Mouse (Mus musculus) urinary bladder, postnatal 10 days (tissue): Measurements from ENCODE around the gene Xylt1.

Experiments used
- DNase-seq: peaks from one replicate; pipeline ENCODE4 v3.0.0; 2022; ENCODE audit warnings: low spot score

Xylt1 gene

DNA sequence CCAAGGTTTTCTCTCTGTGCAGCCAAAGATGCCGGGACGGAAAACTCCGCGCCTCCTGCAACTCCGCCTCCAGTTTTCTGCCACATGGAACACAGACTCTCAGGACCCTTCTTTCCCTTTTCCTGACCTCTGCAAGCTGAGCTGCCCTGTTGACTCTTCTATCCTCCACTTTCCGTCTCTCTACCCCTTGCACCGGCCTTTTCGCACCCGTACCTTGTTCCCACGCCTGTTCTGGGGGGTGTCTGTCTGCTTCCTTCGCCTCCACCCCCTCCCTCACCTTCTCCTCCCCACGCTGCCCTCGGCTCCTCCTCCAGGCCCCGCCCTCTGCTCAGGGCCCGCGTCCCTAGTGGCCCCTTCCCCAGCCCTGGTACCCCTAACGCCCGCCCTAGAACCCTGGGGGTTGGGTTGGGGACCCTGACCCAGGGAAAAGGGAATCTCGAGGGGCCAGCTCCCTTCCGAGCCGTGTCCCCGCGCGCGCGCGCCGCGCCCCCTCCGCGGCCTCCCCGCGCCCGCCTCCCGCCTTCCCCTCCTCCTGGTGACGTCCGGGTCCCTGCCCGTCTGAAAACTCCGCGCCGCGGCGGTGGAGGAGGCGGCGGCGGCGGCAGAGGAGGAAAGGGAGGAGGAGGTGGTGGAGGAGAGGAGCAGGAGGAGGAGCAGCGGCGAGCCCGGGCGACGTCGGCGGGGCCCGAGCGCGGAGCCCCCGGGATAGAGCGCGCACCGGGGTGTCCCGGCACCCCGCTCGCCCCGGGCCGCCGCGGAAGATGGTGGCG, at the start of gene Xylt1:
Gene Xylt1 (plus strand): TSS at position 562 of the 770 bp plus-strand sequence.
- peak; percentile 47 for DNase-seq

DNA sequence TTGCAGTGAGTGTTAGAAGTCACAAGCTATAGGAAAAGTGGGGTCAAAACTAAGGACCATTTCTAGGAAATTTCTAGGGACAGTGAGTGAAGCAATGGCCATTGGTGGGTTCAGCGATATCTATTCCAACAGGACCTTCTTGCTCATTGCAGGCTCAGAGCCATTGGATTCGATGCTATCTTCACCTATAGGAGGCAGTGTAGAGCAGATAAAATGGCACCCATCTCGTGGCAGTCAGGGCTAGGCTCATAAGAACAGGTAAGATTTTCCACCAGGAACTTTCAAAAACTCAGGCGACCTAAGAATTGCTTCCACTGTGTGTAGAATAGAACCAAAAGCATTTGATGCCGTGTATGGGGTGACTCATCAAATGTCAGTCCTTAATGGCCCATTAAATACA, 46.8 kb upstream of the Xylt1 start:
- no peak for DNase-seq

- no peak for DNase-seq
Measured at GRCm38 (mm10) chr7:117356316-117356715, 24.5 kb upstream of the Xylt1 start.

DNA sequence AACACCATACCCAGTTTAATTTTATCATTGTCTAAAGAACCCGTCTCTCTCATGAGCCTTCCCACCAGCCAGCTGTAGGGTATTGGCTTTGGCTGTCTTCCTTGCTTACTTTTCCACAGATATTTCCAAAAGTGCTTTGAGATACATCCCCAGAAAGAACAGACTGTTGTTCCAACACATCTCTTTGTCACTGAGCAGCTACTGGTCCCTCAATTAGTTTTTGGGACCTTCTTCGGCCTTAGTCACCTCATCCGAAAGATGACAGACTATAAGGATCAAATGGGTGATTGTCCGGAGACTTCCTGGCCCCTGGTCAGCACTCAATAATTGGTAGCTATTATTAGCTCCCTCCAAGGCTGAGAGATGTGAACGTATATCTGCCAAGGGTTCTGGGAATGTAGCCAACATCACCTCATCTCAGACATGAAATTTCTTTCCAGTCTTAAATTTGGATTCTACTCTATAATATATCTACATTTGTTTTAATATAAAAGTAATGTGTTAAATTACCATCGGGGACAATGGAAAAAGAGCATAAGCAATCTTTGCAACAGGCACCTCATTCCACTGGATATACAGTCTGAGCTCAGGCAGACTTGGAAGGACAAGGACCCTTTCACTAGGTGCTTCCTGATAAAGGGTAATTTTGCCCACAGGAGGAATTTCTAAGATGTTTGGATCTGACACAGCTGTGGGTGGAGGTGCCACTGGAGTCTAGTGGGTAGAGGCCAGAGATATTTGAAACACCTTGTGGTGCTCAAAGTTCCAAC, 23.2 kb upstream of the Xylt1 start:
- no peak for DNase-seq

- no peak for DNase-seq
Measured at GRCm38 (mm10) chr7:117361281-117361680, 19.5 kb upstream of the Xylt1 start.

DNA sequence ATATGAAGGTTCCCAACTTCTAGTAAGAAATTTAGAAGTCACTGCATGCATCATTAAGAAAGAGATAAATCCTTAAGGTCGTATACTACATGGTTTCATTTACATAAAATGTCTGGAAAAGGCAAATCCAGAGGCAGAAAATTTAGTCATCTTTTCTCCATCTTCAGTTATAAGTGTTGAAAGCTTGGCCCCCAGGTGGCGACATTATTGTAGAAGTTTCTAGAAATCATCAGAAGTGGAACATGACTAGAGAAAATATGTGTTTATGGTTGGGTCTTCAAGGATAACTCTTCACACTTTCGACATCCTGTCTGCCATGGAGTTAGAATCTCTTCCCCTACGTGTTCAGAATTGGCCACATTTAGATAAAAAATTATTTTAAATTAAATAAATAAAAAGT, 18.3 kb upstream of the Xylt1 start:
- no peak for DNase-seq

GRCm38 (mm10) chr7:117368647-117369289, 12.0 kb upstream of the Xylt1 start:
- DNase-seq = no peak

GRCm38 (mm10) chr7:117369290-117369941, 11.4 kb upstream of the Xylt1 start:
- no peak for DNase-seq

DNA sequence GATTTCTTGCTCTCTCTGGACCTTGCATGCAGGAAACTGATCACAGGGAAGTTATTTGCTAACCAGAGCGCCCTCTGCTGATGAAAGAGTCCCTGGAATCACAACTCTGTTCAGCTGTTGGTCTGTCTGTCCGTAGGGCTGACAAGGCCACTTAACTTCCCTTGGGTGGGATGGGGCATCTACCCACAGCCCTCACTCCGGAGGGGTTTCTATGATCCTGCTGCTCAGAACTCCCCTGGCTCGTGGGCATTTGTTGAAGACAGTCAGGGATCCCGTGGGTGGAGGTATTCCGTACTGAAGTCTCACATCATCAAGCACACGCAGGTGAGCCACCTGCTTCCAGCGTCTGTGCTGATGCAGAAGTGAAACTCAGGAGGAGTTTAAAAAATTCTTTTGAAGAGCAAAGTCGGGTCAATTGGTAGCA, 4.9 kb upstream of the Xylt1 start:
- no peak for DNase-seq

GRCm38 (mm10) chr7:117377138-117377537, 3.6 kb upstream of the Xylt1 start:
- DNase-seq = no peak

DNA sequence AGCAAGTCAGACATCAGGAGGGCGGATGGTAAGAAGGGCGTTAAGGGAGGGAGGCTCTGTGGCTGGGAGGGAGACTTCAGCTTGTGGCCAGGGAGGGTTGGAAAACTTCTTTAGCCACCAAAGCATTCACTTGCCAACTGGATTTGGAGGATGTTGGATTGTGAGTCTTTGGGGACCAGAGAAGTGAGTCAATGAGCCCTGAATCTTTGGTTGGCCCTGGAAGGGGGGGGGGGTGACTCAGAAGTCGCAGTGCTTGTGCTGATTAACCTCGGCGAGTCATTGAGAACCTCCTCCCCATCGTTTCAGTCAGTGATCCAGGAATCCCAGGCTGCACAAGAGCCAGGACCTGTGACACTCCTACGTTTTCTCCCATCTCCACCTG, 752 bp upstream of the Xylt1 start:
- DNase-seq = no peak

DNA sequence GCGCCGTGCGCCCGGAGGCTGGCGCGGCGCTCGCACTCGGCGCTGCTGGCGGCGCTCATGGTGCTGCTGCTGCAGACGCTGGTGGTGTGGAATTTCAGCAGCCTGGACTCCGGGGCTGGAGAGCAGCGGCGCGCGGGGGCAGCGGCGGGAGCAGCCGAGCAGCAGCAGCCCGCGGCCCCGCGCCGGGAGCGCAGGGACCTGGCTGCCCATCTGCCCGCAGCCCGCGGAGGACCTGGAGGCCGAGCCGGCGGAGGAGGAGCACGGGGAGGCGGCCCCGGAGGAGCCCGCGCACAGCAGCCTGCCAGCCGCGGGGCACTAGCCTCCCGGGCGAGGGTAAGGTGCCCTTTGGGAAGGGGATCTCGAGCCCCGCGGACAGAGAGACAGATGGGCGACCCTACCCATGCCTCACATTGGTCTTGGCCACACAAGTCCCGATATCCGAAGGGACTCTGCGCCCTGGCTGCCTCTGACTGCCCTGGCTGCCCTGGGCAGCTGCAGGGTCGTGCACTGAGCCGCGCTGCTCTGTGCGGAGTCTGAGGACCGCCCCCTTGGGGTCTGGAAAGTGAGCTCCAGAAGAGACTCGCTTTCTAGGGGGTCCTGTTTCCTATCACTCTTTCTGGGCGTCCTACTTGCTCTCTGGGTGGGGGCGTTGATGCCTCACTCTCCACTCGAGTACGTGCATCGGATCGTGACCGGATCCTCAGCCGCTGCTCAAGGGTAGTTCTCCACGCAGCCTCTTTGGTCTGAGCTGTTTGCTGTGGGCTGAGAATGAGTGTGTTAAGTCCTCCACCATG, 606 bp downstream of the Xylt1 start:
- no peak for DNase-seq

GRCm38 (mm10) chr7:117382006-117382405, 1.2 kb downstream of the Xylt1 start:
- DNase-seq = no peak

- no peak for DNase-seq
Measured at GRCm38 (mm10) chr7:117383147-117383940, 2.6 kb downstream of the Xylt1 start.

- no peak for DNase-seq
Measured at GRCm38 (mm10) chr7:117386376-117386775, 5.6 kb downstream of the Xylt1 start.

DNA sequence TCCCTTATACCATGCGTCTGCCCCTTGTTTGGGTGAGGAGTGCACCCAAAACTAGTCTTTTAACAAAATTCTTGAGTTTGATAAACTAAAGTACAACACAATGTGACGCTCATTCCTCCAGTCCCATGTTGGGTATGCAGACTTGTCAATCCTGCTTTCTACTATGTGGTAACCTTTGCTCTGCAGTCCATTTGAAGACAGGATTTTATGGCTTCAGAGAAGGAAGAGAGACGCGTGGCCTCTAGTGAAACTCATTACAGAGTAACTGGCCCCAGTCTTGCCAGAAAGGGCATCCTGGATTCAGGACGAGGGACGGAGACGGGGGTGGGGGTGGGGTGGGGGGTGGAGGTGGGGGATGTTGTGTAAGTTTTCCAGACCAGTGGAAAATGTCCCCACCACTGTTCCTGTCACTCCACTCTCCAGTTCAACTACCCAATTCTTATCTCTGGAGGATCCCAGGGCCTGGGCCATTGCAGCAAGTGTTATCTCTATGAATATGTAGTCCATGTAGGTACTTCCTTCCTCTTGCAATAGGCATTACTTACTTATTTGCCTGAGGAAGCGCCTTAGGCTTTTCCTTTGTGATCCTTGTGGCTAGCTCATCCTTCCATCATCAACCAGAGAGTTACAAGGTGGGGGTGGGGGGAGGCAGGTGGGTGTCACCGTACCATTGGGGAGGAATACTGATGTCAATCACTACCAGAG, 7.7 kb downstream of the Xylt1 start:
- no peak for DNase-seq

- DNase-seq = no peak
Measured at GRCm38 (mm10) chr7:117389048-117389447, 8.3 kb downstream of the Xylt1 start.

DNA sequence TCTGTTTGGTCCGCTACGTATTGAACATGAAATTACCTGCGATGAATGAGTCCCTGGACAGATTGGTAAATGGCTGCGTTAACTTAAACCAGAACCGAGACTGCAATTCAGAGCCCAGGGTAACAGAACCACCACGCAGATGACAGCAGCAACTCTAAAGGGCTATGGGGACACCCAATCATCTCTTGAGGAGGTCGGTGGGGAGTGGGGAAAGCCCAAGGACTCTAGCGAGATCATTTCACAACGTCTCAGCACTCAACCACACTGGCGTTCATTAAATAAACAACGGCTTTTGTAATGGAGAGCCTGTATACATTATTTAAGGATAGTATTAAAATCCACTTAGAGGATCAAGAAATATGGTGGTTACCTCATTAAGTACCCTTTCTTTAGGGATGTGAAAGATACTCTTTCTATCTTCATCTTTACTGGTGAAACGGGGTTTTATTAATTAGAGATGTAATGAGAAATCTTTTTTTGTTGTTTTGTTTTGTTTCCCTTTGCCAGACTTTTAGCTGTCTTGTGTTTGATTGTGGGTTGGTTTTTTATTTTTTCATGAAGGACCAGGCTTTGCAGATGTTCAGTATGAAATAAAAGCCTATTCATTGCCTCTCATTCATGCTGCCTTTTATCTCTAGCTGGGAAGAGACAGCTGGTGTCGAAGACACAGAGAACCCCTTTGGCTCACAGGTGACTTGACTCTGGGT, 12.2 kb downstream of the Xylt1 start:
- no peak for DNase-seq

GRCm38 (mm10) chr7:117393976-117394375, 13.2 kb downstream of the Xylt1 start:
- no peak for DNase-seq
